Mouse (Mus musculus): Measurements from ENCODE around the gene Pnkp. TPM values are rescaled to one million over a fixed set of nuclear protein-coding genes. Genes with fewer than 3 reads are reported as not detected.

Pnkp gene
- 55.0 and 91.1 TPM in 2 replicates for polyA plus RNA-seq (2012; ENCODE audit: low replicate concordance)

GRCm38 (mm10) chr7:44857042-44857552 lies at the start of gene Pnkp:
Gene Pnkp (plus strand): TSS chr7:44857139.

GRCm38 (mm10) chr7:44815721-44816469 lies 41.0 kb upstream of the Pnkp start, which contains the start of the genes Nup62 and Il4i1:
Gene Nup62 (plus strand): TSS chr7:44816088.
Gene Il4i1 (plus strand): TSS chr7:44816387.

DNA sequence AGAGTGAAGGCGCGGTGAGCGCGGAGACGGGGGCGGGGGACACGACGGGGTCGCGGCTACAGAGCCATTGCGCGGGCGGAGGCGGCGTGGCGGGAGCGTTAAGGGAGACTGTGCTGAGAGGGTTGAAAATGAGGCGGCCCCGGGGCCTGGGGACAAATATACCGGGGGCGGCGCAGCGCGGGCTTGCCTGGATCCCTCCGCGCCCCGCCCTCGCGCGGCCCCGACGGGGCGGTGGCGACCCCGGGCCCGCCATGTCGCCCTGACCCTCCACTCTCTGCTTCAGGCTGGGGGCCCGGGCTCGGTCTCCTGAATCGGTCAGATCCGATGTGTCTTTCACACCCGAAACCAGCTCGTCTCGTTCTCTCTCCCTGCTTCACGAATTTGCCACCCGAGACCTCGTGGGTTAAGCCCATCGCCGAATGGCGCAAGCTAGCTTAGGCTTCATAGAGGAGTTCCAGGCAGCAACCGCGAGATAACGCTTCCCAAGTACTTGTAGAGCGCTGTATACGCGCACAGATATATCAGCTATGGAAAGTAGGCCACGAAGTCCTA lies 40.4 kb upstream of the Pnkp start, which contains the start of gene Atf5:
Atf5 (minus strand) TSS at position 189 of the 552 bp plus-strand sequence.

GRCm38 (mm10) chr7:44848561-44849415 lies 8.2 kb upstream of the Pnkp start, which contains the start of the genes Akt1s1 and Tbc1d17:
Gene Akt1s1 (plus strand): TSS chr7:44848991.
Gene Tbc1d17 (minus strand): TSS chr7:44849079.

DNA sequence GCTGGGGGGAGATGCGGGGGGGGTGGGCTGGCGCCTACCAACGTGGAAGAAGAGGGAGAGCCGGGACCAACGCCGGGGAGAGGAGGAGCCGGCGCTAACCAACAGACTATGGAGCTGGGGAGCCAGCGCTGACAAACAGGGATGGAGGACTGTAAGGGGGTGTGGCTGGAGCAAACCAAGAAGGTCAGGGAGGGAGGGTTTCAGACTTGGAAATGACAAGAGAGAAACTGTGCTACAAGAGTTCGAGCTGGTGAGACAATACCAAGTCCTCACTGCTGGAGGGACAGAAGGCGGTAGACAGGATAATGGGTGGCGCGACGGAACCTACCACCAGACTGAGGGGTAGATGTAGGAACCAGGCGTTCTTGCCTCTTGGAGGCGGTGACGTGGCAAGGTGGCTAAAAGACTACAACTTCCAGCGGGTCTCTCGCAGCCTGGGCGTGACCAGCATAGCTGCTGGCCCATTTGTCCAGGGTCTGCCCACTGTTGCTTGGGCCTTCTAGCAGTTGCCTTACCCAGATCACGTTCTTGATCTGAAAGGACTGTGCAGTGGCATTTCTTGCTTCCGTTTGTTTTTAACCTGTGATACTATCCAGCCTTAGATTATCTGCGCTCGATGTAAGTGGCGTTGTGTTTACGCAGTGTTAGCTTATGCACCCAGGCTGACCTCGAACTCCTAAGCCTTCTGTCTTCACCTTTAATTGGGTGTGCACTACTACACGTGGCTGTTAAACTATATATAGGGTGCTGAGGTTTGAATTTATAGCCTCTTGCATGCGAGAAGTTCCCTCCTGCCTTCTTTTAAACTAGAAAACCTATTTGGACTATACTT lies 13.0 kb downstream of the Pnkp start, which contains the start of gene Ptov1:
Ptov1 (minus strand) TSS at position 92 of the 832 bp plus-strand sequence.

DNA sequence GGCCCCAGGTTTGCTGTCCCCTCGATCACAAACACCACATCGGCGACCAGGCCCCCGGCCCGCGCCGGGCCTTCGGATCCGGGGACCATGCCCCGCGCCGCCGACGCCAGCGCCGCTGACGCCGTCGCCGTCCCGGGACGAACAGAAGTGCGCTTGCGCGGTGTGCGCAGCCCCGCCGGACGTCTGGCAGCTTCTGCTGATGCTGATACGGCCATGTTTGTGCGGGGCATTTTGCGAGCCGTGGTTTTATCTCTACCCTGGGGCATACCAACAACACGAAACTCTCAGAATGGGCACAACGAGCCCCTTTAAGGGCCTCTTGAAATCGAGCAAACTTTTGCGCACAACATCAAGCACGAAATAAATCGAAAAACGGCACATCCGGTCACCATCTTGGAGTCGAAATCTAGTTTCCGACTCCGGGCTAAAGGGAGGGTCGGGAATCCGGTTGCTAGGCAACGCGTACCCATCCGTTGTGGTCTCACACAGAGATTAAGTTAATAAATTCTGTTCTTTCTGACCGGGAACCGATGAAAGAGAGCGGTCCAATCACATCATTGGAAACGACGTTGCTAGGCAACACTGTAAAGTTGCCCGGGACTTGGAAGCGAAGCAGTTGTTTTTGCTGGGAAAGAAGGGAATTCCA lies 35.5 kb downstream of the Pnkp start, which contains the start of gene Med25:
Med25 (minus strand) TSS at position 437 of the 646 bp plus-strand sequence.

DNA sequence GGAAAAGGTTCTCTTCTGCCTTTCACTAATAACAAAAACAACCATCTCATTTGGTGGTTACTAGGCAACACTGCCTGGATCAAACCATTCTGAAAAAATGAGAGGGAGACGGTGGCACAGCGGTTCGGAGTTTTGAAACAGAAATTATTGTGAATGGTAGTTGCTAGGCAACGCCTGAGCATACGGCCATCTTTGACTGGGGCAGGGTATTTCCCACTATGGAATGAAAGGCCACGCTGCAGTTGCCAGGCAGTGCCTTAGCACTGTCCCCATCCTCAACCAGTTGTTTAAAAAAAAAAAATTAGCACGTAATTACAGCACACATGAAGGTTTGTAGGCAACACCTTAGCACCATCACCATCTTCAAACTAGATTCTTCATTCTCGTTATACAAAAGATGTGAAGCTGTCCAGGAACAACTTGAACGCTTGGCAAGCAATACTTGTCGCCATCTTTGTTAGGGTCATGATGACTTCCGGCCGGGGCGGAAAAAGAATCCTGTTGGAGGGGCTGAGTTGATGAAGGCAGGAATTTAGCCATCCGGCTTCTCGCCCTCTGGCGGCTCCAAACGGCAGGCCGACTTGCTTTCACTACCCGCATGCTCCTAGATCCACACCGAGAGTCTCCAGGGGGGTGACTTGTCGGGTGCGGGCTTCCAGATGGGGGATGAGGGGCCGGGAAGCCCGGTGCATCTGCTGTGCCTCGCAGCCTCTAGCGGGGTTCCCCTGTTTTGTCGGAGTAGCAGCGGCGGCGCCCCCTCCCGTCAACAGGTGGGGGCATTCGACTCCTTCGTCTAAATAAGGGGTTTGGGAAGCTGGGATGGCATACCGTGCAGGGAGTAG lies 38.9 kb downstream of the Pnkp start, which contains the start of gene Fuz:
Fuz (plus strand) TSS at position 487 of the 842 bp plus-strand sequence.

Other genes starting within 250 kb of the Pnkp start
- gene Myh14, start 186.3 kb upstream of the Pnkp start, polyA plus RNA-seq (2012; ENCODE audit: low replicate concordance): 0.33 and 0.61 TPM in 2 replicates
- gene Izumo2, start 148.4 kb upstream of the Pnkp start, polyA plus RNA-seq (2012; ENCODE audit: low replicate concordance): not detected in 2 replicates
- gene Vrk3, start 108.7 kb upstream of the Pnkp start, polyA plus RNA-seq (2012; ENCODE audit: low replicate concordance): 76.5 and 90.1 TPM in 2 replicates
- gene Zfp473, start 106.1 kb upstream of the Pnkp start, polyA plus RNA-seq (2012; ENCODE audit: low replicate concordance): 0.04 and 0.13 TPM in 2 replicates
- gene Nup62, start 41.1 kb upstream of the Pnkp start, polyA plus RNA-seq (2012; ENCODE audit: low replicate concordance): 31.2 and 81.5 TPM in 2 replicates
- 150 and 240 TPM in 2 replicates for gene Il4i1, start 40.8 kb upstream of the Pnkp start, polyA plus RNA-seq (2012; ENCODE audit: low replicate concordance)
- 25.4 and 45.2 TPM in 2 replicates for gene Atf5, start 40.5 kb upstream of the Pnkp start, polyA plus RNA-seq (2012; ENCODE audit: low replicate concordance)
- 167 and 687 TPM in 2 replicates for gene Akt1s1, start 8.1 kb upstream of the Pnkp start, polyA plus RNA-seq (2012; ENCODE audit: low replicate concordance)
- gene Tbc1d17, start 8.1 kb upstream of the Pnkp start, polyA plus RNA-seq (2012; ENCODE audit: low replicate concordance): 121 and 132 TPM in 2 replicates
- 42.0 and 70.4 TPM in 2 replicates for gene Ptov1, start 12.6 kb downstream of the Pnkp start, polyA plus RNA-seq (2012; ENCODE audit: low replicate concordance)
- gene Med25, start 35.6 kb downstream of the Pnkp start, polyA plus RNA-seq (2012; ENCODE audit: low replicate concordance): 195 and 493 TPM in 2 replicates
- gene Fuz, start 38.9 kb downstream of the Pnkp start, polyA plus RNA-seq (2012; ENCODE audit: low replicate concordance): 68.5 and 164 TPM in 2 replicates
- 86.3 and 94.0 TPM in 2 replicates for gene Ap2a1, start 72.4 kb downstream of the Pnkp start, polyA plus RNA-seq (2012; ENCODE audit: low replicate concordance)
- 0.29 TPM in 1 of 2 replicates, not detected in the other for gene Tsks, start 86.1 kb downstream of the Pnkp start, polyA plus RNA-seq (2012; ENCODE audit: low replicate concordance)
- gene Cpt1c, start 117.7 kb downstream of the Pnkp start, polyA plus RNA-seq (2012; ENCODE audit: low replicate concordance): 0.16 and 0.33 TPM in 2 replicates
- gene Prmt1, start 129.4 kb downstream of the Pnkp start, polyA plus RNA-seq (2012; ENCODE audit: low replicate concordance): 20.1 and 51.4 TPM in 2 replicates
- 121 and 237 TPM in 2 replicates for gene Irf3, start 140.5 kb downstream of the Pnkp start, polyA plus RNA-seq (2012; ENCODE audit: low replicate concordance)
- 98.8 and 137 TPM in 2 replicates for gene Bcl2l12, start 141.6 kb downstream of the Pnkp start, polyA plus RNA-seq (2012; ENCODE audit: low replicate concordance)
- 147 and 361 TPM in 2 replicates for gene Scaf1, start 159.2 kb downstream of the Pnkp start, polyA plus RNA-seq (2012; ENCODE audit: low replicate concordance)
- 20.4 and 47.3 TPM in 2 replicates for gene Rras, start 160.8 kb downstream of the Pnkp start, polyA plus RNA-seq (2012; ENCODE audit: low replicate concordance)
- 91.8 and 211 TPM in 2 replicates for gene Prr12, start 195.7 kb downstream of the Pnkp start, polyA plus RNA-seq (2012; ENCODE audit: low replicate concordance)
- gene Nosip, start 205.3 kb downstream of the Pnkp start, polyA plus RNA-seq (2012; ENCODE audit: low replicate concordance): 110 and 117 TPM in 2 replicates
- gene Prrg2, start 205.5 kb downstream of the Pnkp start, polyA plus RNA-seq (2012; ENCODE audit: low replicate concordance): 21.9 and 40.2 TPM in 2 replicates
- 45.4 and 68.2 TPM in 2 replicates for gene Rcn3, start 235.1 kb downstream of the Pnkp start, polyA plus RNA-seq (2012; ENCODE audit: low replicate concordance)
- 210 and 322 TPM in 2 replicates for gene Fcgrt, start 246.7 kb downstream of the Pnkp start, polyA plus RNA-seq (2012; ENCODE audit: low replicate concordance)